Mouse (Mus musculus): ENCODE results near the gene Gabra1.

Gabra1 gene

GRCm38 (mm10) chr11:42182825-42183152, at the start of gene Gabra1:
Gabra1 (minus strand) TSS chr11:42182930.
- peak; percentile 72 for ATAC-seq (ENCODE audit: low TSS enrichment)

- peak; percentile 72 for ATAC-seq (ENCODE audit: low TSS enrichment)
Measured at GRCm38 (mm10) chr11:42181973-42182824, 531 bp downstream of the Gabra1 start.

- ATAC-seq (ENCODE audit: low TSS enrichment): peak; percentile 14; the same call in 1 of the 2 replicates
Measured at GRCm38 (mm10) chr11:42181426-42181825, 1.3 kb downstream of the Gabra1 start.

GRCm38 (mm10) chr11:42179535-42179934, 3.2 kb downstream of the Gabra1 start:
- no peak for ATAC-seq (ENCODE audit: low TSS enrichment)

GRCm38 (mm10) chr11:42178296-42178695, 4.4 kb downstream of the Gabra1 start:
- ATAC-seq (ENCODE audit: low TSS enrichment): no peak

GRCm38 (mm10) chr11:42151396-42151795, 31.3 kb downstream of the Gabra1 start:
- ATAC-seq (ENCODE audit: low TSS enrichment): peak; percentile 96

- no peak for ATAC-seq (ENCODE audit: low TSS enrichment)
Measured at GRCm38 (mm10) chr11:42116931-42117330, 65.8 kb downstream of the Gabra1 start.

- ATAC-seq (ENCODE audit: low TSS enrichment): no peak
Measured at GRCm38 (mm10) chr11:42110051-42110450, 72.7 kb downstream of the Gabra1 start.

GRCm38 (mm10) chr11:42109627-42110026, 73.1 kb downstream of the Gabra1 start:
- no peak for ATAC-seq (ENCODE audit: low TSS enrichment)

GRCm38 (mm10) chr11:42095556-42095955, 87.2 kb downstream of the Gabra1 start:
- no peak for ATAC-seq (ENCODE audit: low TSS enrichment)

Measured in frontal cortex, adult (tissue).